Mouse (Mus musculus): ENCODE data around the gene Ccdc87. TPM values are rescaled to one million over a fixed set of nuclear protein-coding genes. Genes with fewer than 3 reads are reported as not detected.

The Ccdc87 gene
- total and polyA plus RNA-seq, 2 experiments from 2014 or later: 1.0 to 1.2 TPM

GRCm38 (mm10) chr19:4802691-4803091 is 36.5 kb upstream of the Ccdc87 start:
- Histone ChIP-seq H3K4me2 (ENCODE audit: low read depth, low read length, poor library complexity, severe bottlenecking) (no peak overlapping the region), H3K27me3 (ENCODE audit: insufficient read depth, low read length) (no peaks in the 10 kb centered on the region), H3K27ac (ENCODE audit: low read depth, low read length) (no peak overlapping the region), H3K4me1 (ENCODE audit: insufficient read depth, low read length) (no peaks in the 10 kb centered on the region), H3K4me3 (ENCODE audit: low read depth, low read length) (no peak overlapping the region), H3K9ac (replicated peaks; ENCODE audit: low read length, poor library complexity, severe bottlenecking) (no peak overlapping the region), H3K36me3 (ENCODE audit: insufficient read depth, low read length) (peaks cover 34% of the 10 kb centered on the region), H3K9me3 (ENCODE audit: low read length) (no peaks in the 10 kb centered on the region)
- no peak for TF ChIP-seq CTCF (IDR thresholded peaks at IDR 0.05)
- DNase-seq (ENCODE audit: low spot score): peak; percentile 61
- no peak for ATAC-seq (ENCODE audit: low FRiP score)
- 88% methylated on average over 7 of the region's 7 CpGs for WGBS

- Histone ChIP-seq H3K4me1 (ENCODE audit: insufficient read depth, low read length) (no peaks in the 10 kb centered on the region), H3K36me3 (ENCODE audit: insufficient read depth, low read length) (peaks cover 34% of the 10 kb centered on the region), H3K9me3 (ENCODE audit: low read length) (no peaks in the 10 kb centered on the region), H3K27ac (ENCODE audit: low read depth, low read length) (no peak overlapping the region), H3K9ac (replicated peaks; ENCODE audit: low read length, poor library complexity, severe bottlenecking) (no peak overlapping the region), H3K27me3 (ENCODE audit: insufficient read depth, low read length) (no peaks in the 10 kb centered on the region), H3K4me2 (ENCODE audit: low read depth, low read length, poor library complexity, severe bottlenecking) (no peak overlapping the region), H3K4me3 (ENCODE audit: low read depth, low read length) (no peak overlapping the region)
- WGBS: 81% methylated on average over 10 of the region's 10 CpGs
- ATAC-seq (ENCODE audit: low FRiP score) (no peak), DNase-seq (ENCODE audit: low spot score) (peak; percentile 7)
- TF ChIP-seq CTCF (IDR thresholded peaks at IDR 0.05): no peak
These were observed 35.9 kb upstream of the Ccdc87 start for GRCm38 (mm10) chr19:4803283-4803682.

- no peak for ATAC-seq (ENCODE audit: low FRiP score)
- no peak for DNase-seq (ENCODE audit: low spot score)
- under 1% methylated on average over 14 of the region's 14 CpGs for WGBS
- H3K27me3 ChIP-seq (ENCODE audit: insufficient read depth, low read length): no peaks in the 10 kb centered on the region
- H3K4me3 ChIP-seq (ENCODE audit: low read depth, low read length): peak overlapping the region; percentile 83
- H3K4me1 ChIP-seq (ENCODE audit: insufficient read depth, low read length): peaks cover 13% of the 10 kb centered on the region; the same call in 1 of the 2 replicates
- TF ChIP-seq CTCF (IDR thresholded peaks at IDR 0.05): no peak
- H3K27ac ChIP-seq (ENCODE audit: low read depth, low read length): peak overlapping the region; percentile 89; the same call in 1 of the 2 replicates
- H3K36me3 ChIP-seq (ENCODE audit: insufficient read depth, low read length): no peaks in the 10 kb centered on the region
- H3K4me2 ChIP-seq (ENCODE audit: low read depth, low read length, poor library complexity, severe bottlenecking): peak overlapping the region; percentile 76
- peak overlapping the region; percentile 78 for H3K9ac ChIP-seq (replicated peaks; ENCODE audit: low read length, poor library complexity, severe bottlenecking)
- H3K9me3 ChIP-seq (ENCODE audit: low read length): no peaks in the 10 kb centered on the region
These were observed 28.9 kb upstream of the Ccdc87 start for GRCm38 (mm10) chr19:4810309-4810708.

GRCm38 (mm10) chr19:4810746-4811062 is 28.5 kb upstream of the Ccdc87 start:
- no peaks in the 10 kb centered on the region for H3K9me3 ChIP-seq (ENCODE audit: low read length)
- H3K4me1 ChIP-seq (ENCODE audit: insufficient read depth, low read length): peaks cover 13% of the 10 kb centered on the region; the same call in 1 of the 2 replicates
- H3K27me3 ChIP-seq (ENCODE audit: insufficient read depth, low read length): no peaks in the 10 kb centered on the region
- 0% methylated on average over 16 of the region's 17 CpGs for WGBS
- H3K9ac ChIP-seq (replicated peaks; ENCODE audit: low read length, poor library complexity, severe bottlenecking): peak overlapping the region; percentile 78
- no peak for ATAC-seq (ENCODE audit: low FRiP score)
- no peak for TF ChIP-seq CTCF (IDR thresholded peaks at IDR 0.05)
- H3K4me3 ChIP-seq (ENCODE audit: low read depth, low read length): peak overlapping the region; percentile 83
- no peaks in the 10 kb centered on the region for H3K36me3 ChIP-seq (ENCODE audit: insufficient read depth, low read length)
- DNase-seq (ENCODE audit: low spot score): no peak
- peak overlapping the region; percentile 76 for H3K4me2 ChIP-seq (ENCODE audit: low read depth, low read length, poor library complexity, severe bottlenecking)
- H3K27ac ChIP-seq (ENCODE audit: low read depth, low read length): peak overlapping the region; percentile 89

GRCm38 (mm10) chr19:4811063-4811908 is 27.9 kb upstream of the Ccdc87 start, which contains the start of the genes Gm21992 and Rbm14:
Gene Gm21992 (minus strand): TSS chr19:4811612.
Gene Rbm14 (minus strand): TSS chr19:4811634.
- Histone ChIP-seq H3K9ac (replicated peaks; ENCODE audit: low read length, poor library complexity, severe bottlenecking) (peak within 1 kb of the TSS; percentile 78), H3K4me1 (ENCODE audit: insufficient read depth, low read length) (peaks cover 13% of the 10 kb centered on the region; the same call in 1 of the 2 replicates), H3K36me3 (ENCODE audit: insufficient read depth, low read length) (no peaks in the 10 kb centered on the region), H3K27ac (ENCODE audit: low read depth, low read length) (peak within 1 kb of the TSS; percentile 89), H3K4me3 (ENCODE audit: low read depth, low read length) (peak within 1 kb of the TSS; percentile 83), H3K27me3 (ENCODE audit: insufficient read depth, low read length) (no peaks in the 10 kb centered on the region), H3K9me3 (ENCODE audit: low read length) (no peaks in the 10 kb centered on the region), H3K4me2 (ENCODE audit: low read depth, low read length, poor library complexity, severe bottlenecking) (peak within 1 kb of the TSS; percentile 76)
- no peak for TF ChIP-seq CTCF (IDR thresholded peaks at IDR 0.05)
- ATAC-seq (ENCODE audit: low FRiP score) (peak; percentile 98), DNase-seq (ENCODE audit: low spot score) (peak; percentile 99)
- WGBS: under 1% methylated on average over 83 of the region's 83 CpGs

- Histone ChIP-seq H3K4me2 (ENCODE audit: low read depth, low read length, poor library complexity, severe bottlenecking) (peak overlapping the region; percentile 76), H3K4me1 (ENCODE audit: insufficient read depth, low read length) (peaks cover 13% of the 10 kb centered on the region; the same call in 1 of the 2 replicates), H3K27me3 (ENCODE audit: insufficient read depth, low read length) (no peaks in the 10 kb centered on the region), H3K27ac (ENCODE audit: low read depth, low read length) (peak overlapping the region; percentile 81), H3K36me3 (ENCODE audit: insufficient read depth, low read length) (no peaks in the 10 kb centered on the region), H3K9ac (replicated peaks; ENCODE audit: low read length, poor library complexity, severe bottlenecking) (peak overlapping the region; percentile 64), H3K9me3 (ENCODE audit: low read length) (no peaks in the 10 kb centered on the region), H3K4me3 (ENCODE audit: low read depth, low read length) (peak overlapping the region; percentile 83)
- no peak for TF ChIP-seq CTCF (IDR thresholded peaks at IDR 0.05)
- WGBS: 5% methylated on average over 12 of the region's 12 CpGs
- ATAC-seq (ENCODE audit: low FRiP score) (peak; percentile 35), DNase-seq (ENCODE audit: low spot score) (no peak)
These were observed 27.3 kb upstream of the Ccdc87 start for GRCm38 (mm10) chr19:4811909-4812242.

Data from midbrain, postnatal 0 days (tissue).